Mouse (Mus musculus): Measurements from ENCODE around the gene Bahcc1. TPM values are rescaled to one million over a fixed set of nuclear protein-coding genes. Genes with fewer than 3 reads are reported as not detected.

The Bahcc1 gene
- polyA plus RNA-seq, 1 experiment from 2014 or later = 0.84 TPM

GRCm38 (mm10) chr11:120304350-120304694 lies 71.6 kb downstream of the Bahcc1 start:
- Histone ChIP-seq H3K4me1 (ENCODE audit: control insufficient read depth, low read depth, low read length) (peaks cover 71% of the 10 kb centered on the region), H3K9me3 (replicated peaks; ENCODE audit: control insufficient read depth, low read length) (no peaks in the 10 kb centered on the region), H3K27ac (ENCODE audit: low read length) (peak overlapping the region; percentile 85), H3K9ac (ENCODE audit: low read depth, low read length) (peak overlapping the region; percentile 77), H3K27me3 (ENCODE audit: control insufficient read depth, insufficient read depth, low read depth, low read length) (peaks cover 8% of the 10 kb centered on the region), H3K4me3 (ENCODE audit: low read depth, low read length) (peak overlapping the region; percentile 66), H3K36me3 (ENCODE audit: control insufficient read depth, insufficient read depth) (no peaks in the 10 kb centered on the region), H3K4me2 (ENCODE audit: low read depth, low read length) (peak overlapping the region; percentile 85)
- ATAC-seq (ENCODE audit: low read depth) = peak; percentile 9; the same call in 1 of the 2 replicates
- WGBS (ENCODE audit: insufficient replicate concordance) = 25% methylated on average over 5 of the region's 5 CpGs

GRCm38 (mm10) chr11:120304886-120305534 lies 72.3 kb downstream of the Bahcc1 start:
- Histone ChIP-seq H3K27me3 (ENCODE audit: control insufficient read depth, insufficient read depth, low read depth, low read length) (peaks cover 8% of the 10 kb centered on the region), H3K4me1 (ENCODE audit: control insufficient read depth, low read depth, low read length) (peaks cover 64% of the 10 kb centered on the region), H3K9ac (ENCODE audit: low read depth, low read length) (peak overlapping the region; percentile 77), H3K9me3 (replicated peaks; ENCODE audit: control insufficient read depth, low read length) (no peaks in the 10 kb centered on the region), H3K36me3 (ENCODE audit: control insufficient read depth, insufficient read depth) (no peaks in the 10 kb centered on the region), H3K4me2 (ENCODE audit: low read depth, low read length) (peak overlapping the region; percentile 85), H3K27ac (ENCODE audit: low read length) (peak overlapping the region; percentile 85), H3K4me3 (ENCODE audit: low read depth, low read length) (peak overlapping the region; percentile 66)
- under 1% methylated on average over 53 of the region's 53 CpGs for WGBS (ENCODE audit: insufficient replicate concordance)
- ATAC-seq (ENCODE audit: low read depth) = peak; percentile 87

GRCm38 (mm10) chr11:120305535-120306365 lies 73.0 kb downstream of the Bahcc1 start:
- no peak for ATAC-seq (ENCODE audit: low read depth)
- peaks cover 62% of the 10 kb centered on the region for H3K4me1 ChIP-seq (ENCODE audit: control insufficient read depth, low read depth, low read length)
- H3K4me2 ChIP-seq (ENCODE audit: low read depth, low read length) = peak overlapping the region; percentile 85
- peak overlapping the region; percentile 54 for H3K27ac ChIP-seq (ENCODE audit: low read length)
- H3K9me3 ChIP-seq (replicated peaks; ENCODE audit: control insufficient read depth, low read length) = no peaks in the 10 kb centered on the region
- peak overlapping the region; percentile 70 for H3K9ac ChIP-seq (ENCODE audit: low read depth, low read length)
- peaks cover 8% of the 10 kb centered on the region for H3K27me3 ChIP-seq (ENCODE audit: control insufficient read depth, insufficient read depth, low read depth, low read length)
- H3K36me3 ChIP-seq (ENCODE audit: control insufficient read depth, insufficient read depth) = no peaks in the 10 kb centered on the region
- H3K4me3 ChIP-seq (ENCODE audit: low read depth, low read length) = peak overlapping the region; percentile 66
- 15% methylated on average over 15 of the region's 15 CpGs for WGBS (ENCODE audit: insufficient replicate concordance)

- 48% methylated on average over 12 of the region's 12 CpGs for WGBS (ENCODE audit: insufficient replicate concordance)
- Histone ChIP-seq H3K4me2 (ENCODE audit: low read depth, low read length) (peak overlapping the region; percentile 85), H3K4me1 (ENCODE audit: control insufficient read depth, low read depth, low read length) (peaks cover 64% of the 10 kb centered on the region), H3K4me3 (ENCODE audit: low read depth, low read length) (no peak overlapping the region), H3K27ac (ENCODE audit: low read length) (no peak overlapping the region), H3K36me3 (ENCODE audit: control insufficient read depth, insufficient read depth) (no peaks in the 10 kb centered on the region), H3K27me3 (ENCODE audit: control insufficient read depth, insufficient read depth, low read depth, low read length) (peaks cover 8% of the 10 kb centered on the region), H3K9me3 (replicated peaks; ENCODE audit: control insufficient read depth, low read length) (no peaks in the 10 kb centered on the region), H3K9ac (ENCODE audit: low read depth, low read length) (no peak overlapping the region)
- no peak for ATAC-seq (ENCODE audit: low read depth)
Measured at GRCm38 (mm10) chr11:120306366-120307131, 73.8 kb downstream of the Bahcc1 start.

GRCm38 (mm10) chr11:120307132-120307413 lies 74.3 kb downstream of the Bahcc1 start:
- Histone ChIP-seq H3K27ac (ENCODE audit: low read length) (no peak overlapping the region), H3K36me3 (ENCODE audit: control insufficient read depth, insufficient read depth) (no peaks in the 10 kb centered on the region), H3K9ac (ENCODE audit: low read depth, low read length) (no peak overlapping the region), H3K4me3 (ENCODE audit: low read depth, low read length) (no peak overlapping the region), H3K4me1 (ENCODE audit: control insufficient read depth, low read depth, low read length) (peaks cover 59% of the 10 kb centered on the region), H3K9me3 (replicated peaks; ENCODE audit: control insufficient read depth, low read length) (no peaks in the 10 kb centered on the region), H3K4me2 (ENCODE audit: low read depth, low read length) (no peak overlapping the region), H3K27me3 (ENCODE audit: control insufficient read depth, insufficient read depth, low read depth, low read length) (peaks cover 8% of the 10 kb centered on the region)
- WGBS (ENCODE audit: insufficient replicate concordance) = 21% methylated on average over 5 of the region's 5 CpGs
- no peak for ATAC-seq (ENCODE audit: low read depth)

GRCm38 (mm10) chr11:120307566-120308430 lies 75.1 kb downstream of the Bahcc1 start:
- Histone ChIP-seq H3K4me1 (ENCODE audit: control insufficient read depth, low read depth, low read length) (peaks cover 53% of the 10 kb centered on the region), H3K9me3 (replicated peaks; ENCODE audit: control insufficient read depth, low read length) (no peaks in the 10 kb centered on the region), H3K27me3 (ENCODE audit: control insufficient read depth, insufficient read depth, low read depth, low read length) (peaks cover 8% of the 10 kb centered on the region), H3K9ac (ENCODE audit: low read depth, low read length) (no peak overlapping the region), H3K4me3 (ENCODE audit: low read depth, low read length) (no peak overlapping the region), H3K36me3 (ENCODE audit: control insufficient read depth, insufficient read depth) (no peaks in the 10 kb centered on the region), H3K27ac (ENCODE audit: low read length) (no peak overlapping the region), H3K4me2 (ENCODE audit: low read depth, low read length) (no peak overlapping the region)
- WGBS (ENCODE audit: insufficient replicate concordance) = 5% methylated on average over 19 of the region's 19 CpGs
- no peak for ATAC-seq (ENCODE audit: low read depth)

GRCm38 (mm10) chr11:120308441-120309320 lies 75.9 kb downstream of the Bahcc1 start:
- H3K9ac ChIP-seq (ENCODE audit: low read depth, low read length) = no peak overlapping the region
- peaks cover 8% of the 10 kb centered on the region for H3K27me3 ChIP-seq (ENCODE audit: control insufficient read depth, insufficient read depth, low read depth, low read length)
- H3K27ac ChIP-seq (ENCODE audit: low read length) = no peak overlapping the region
- H3K4me1 ChIP-seq (ENCODE audit: control insufficient read depth, low read depth, low read length) = peaks cover 44% of the 10 kb centered on the region
- H3K9me3 ChIP-seq (replicated peaks; ENCODE audit: control insufficient read depth, low read length) = no peaks in the 10 kb centered on the region
- 43% methylated on average over 15 of the region's 15 CpGs for WGBS (ENCODE audit: insufficient replicate concordance)
- no peak overlapping the region for H3K4me3 ChIP-seq (ENCODE audit: low read depth, low read length)
- no peak overlapping the region for H3K4me2 ChIP-seq (ENCODE audit: low read depth, low read length)
- H3K36me3 ChIP-seq (ENCODE audit: control insufficient read depth, insufficient read depth) = no peaks in the 10 kb centered on the region
- ATAC-seq (ENCODE audit: low read depth) = no peak
